Mouse (Mus musculus): Measurements from ENCODE around the gene 1700025B11Rik. TPM values are rescaled to one million over a fixed set of nuclear protein-coding genes. Genes with fewer than 3 reads are reported as not detected.
"Not testable (repeated sequence)": the region's sequence is repeated elsewhere in the genome, so short reads cannot be mapped to it uniquely, and the experiment has no call there.

1700025B11Rik gene
- polyA plus RNA-seq, 1 experiment from 2014 or later, result not detected

DNA sequence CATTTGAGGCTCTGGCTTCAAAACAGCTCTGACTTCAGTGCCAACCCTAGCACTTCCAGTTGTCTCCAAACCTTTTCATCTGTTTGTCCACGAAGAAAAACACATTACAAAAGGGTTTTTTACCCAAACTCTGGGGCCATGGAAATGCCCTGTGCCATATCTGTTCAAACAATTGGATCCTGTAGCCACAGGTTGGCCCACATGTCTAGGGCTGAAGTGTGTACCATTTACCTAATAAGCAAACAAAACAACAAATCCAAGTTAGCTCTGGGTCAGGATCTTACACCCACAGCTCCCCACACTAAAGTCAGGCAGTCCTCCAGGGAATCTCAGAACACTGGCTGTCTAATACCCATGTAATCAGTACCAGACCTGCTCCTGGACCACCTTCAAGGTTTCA lies 22.5 kb downstream of the 1700025B11Rik start:
- H3K27me3 ChIP-seq; H3K27ac ChIP-seq; H3K9ac ChIP-seq; ATAC-seq; H3K4me3 ChIP-seq; H3K9me3 ChIP-seq (replicated peaks); H3K4me1 ChIP-seq; H3K36me3 ChIP-seq (ENCODE audit: poor library complexity, severe bottlenecking); H3K4me2 ChIP-seq: not testable (repeated sequence)
- WGBS, result 56% methylated on average over 1 of the region's 1 CpGs

GRCm38 (mm10) chr15:77533216-77533615 lies 28.5 kb downstream of the 1700025B11Rik start, which contains the start of gene Apol7c:
Apol7c (minus strand) TSS chr15:77533316.
- Histone ChIP-seq H3K9me3 (replicated peaks) (no peaks in the 10 kb centered on the region), H3K4me1 (no peaks in the 10 kb centered on the region), H3K9ac (no peak within 1 kb of the TSS), H3K4me3 (no peak within 1 kb of the TSS), H3K4me2 (no peak within 1 kb of the TSS), H3K27ac (no peak within 1 kb of the TSS), H3K27me3 (no peaks in the 10 kb centered on the region), H3K36me3 (ENCODE audit: poor library complexity, severe bottlenecking) (no peaks in the 10 kb centered on the region)
- no peak for ATAC-seq

DNA sequence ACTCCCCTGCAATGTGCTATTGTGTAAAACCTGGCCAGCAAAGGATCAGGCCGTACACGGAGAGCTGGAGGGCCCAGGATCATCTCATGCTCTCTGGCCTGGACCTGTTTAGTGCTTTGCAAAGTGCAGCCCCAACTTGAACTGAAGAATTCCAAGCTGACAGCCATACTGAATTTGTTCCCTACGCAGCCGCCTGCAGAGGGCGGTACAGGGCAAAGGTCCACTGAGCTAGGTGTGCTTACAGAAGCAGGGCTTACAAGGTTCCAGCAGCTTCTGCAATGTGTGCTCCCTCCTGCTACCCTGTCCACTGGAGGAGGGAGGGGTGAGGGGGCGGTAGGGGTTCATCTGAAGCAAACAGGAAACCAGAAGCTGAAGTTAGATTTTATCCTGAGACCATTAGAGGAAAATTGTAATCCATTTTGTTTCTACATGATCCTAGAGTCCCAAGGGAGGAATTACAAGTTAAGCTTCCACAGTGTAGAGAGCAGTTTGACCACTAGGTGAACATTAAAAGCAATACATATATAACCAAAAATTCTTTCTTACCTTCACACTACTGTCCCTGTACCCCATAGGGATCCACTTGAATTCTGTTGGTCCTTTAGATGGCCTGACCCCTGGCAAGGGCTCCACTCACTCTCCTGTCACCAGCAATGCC lies 38.4 kb downstream of the 1700025B11Rik start:
- WGBS, result 15% methylated on average over 6 of the region's 6 CpGs
- H3K36me3 ChIP-seq (ENCODE audit: poor library complexity, severe bottlenecking); H3K9me3 ChIP-seq (replicated peaks); ATAC-seq; H3K4me3 ChIP-seq; H3K27ac ChIP-seq; H3K27me3 ChIP-seq; H3K4me2 ChIP-seq; H3K4me1 ChIP-seq; H3K9ac ChIP-seq: not testable (repeated sequence)

GRCm38 (mm10) chr15:77520596-77520995 lies 41.1 kb downstream of the 1700025B11Rik start:
- H3K4me3 ChIP-seq; H3K36me3 ChIP-seq (ENCODE audit: poor library complexity, severe bottlenecking); H3K4me1 ChIP-seq; H3K27ac ChIP-seq; H3K4me2 ChIP-seq; ATAC-seq; H3K9me3 ChIP-seq (replicated peaks); H3K9ac ChIP-seq; H3K27me3 ChIP-seq: not testable (repeated sequence)
- 68% methylated on average over 4 of the region's 4 CpGs for WGBS

Other genes starting within 250 kb of the 1700025B11Rik start
- gene Apol7a, start 162.8 kb downstream of the 1700025B11Rik start, polyA plus RNA-seq (2015; fragmentation: Nextera tagmentation; extraction: Ambion mirVana), result not detected in 2 replicates
- not detected in 2 replicates for gene Apol9a, start 150.8 kb downstream of the 1700025B11Rik start, polyA plus RNA-seq (2015; fragmentation: Nextera tagmentation; extraction: Ambion mirVana)
- not detected in 2 replicates for gene Apol7b, start 114.4 kb downstream of the 1700025B11Rik start, polyA plus RNA-seq (2015; fragmentation: Nextera tagmentation; extraction: Ambion mirVana)
- gene Apol10a, start 84.8 kb downstream of the 1700025B11Rik start, polyA plus RNA-seq (2015; fragmentation: Nextera tagmentation; extraction: Ambion mirVana), result not detected in 2 replicates
- not detected in 2 replicates for gene Apol11a, start 53.6 kb downstream of the 1700025B11Rik start, polyA plus RNA-seq (2015; fragmentation: Nextera tagmentation; extraction: Ambion mirVana)
- gene Apol7c, start 28.6 kb downstream of the 1700025B11Rik start, polyA plus RNA-seq (2015; fragmentation: Nextera tagmentation; extraction: Ambion mirVana), result not detected in 2 replicates
- 0.09 TPM in 1 of 2 replicates, not detected in the other for gene Apol10b, start 34.2 kb upstream of the 1700025B11Rik start, polyA plus RNA-seq (2015; fragmentation: Nextera tagmentation; extraction: Ambion mirVana)
- not detected in 2 replicates for gene Gm36245, start 37.4 kb upstream of the 1700025B11Rik start, polyA plus RNA-seq (2015; fragmentation: Nextera tagmentation; extraction: Ambion mirVana)
- gene Apol11b, start 81.4 kb upstream of the 1700025B11Rik start, polyA plus RNA-seq (2015; fragmentation: Nextera tagmentation; extraction: Ambion mirVana), result 0.11 TPM in 1 of 2 replicates, not detected in the other
- not detected in 2 replicates for gene Apol7e, start 137.0 kb upstream of the 1700025B11Rik start, polyA plus RNA-seq (2015; fragmentation: Nextera tagmentation; extraction: Ambion mirVana)
- gene Apol9b, start 167.1 kb upstream of the 1700025B11Rik start, polyA plus RNA-seq (2015; fragmentation: Nextera tagmentation; extraction: Ambion mirVana), result not detected in 2 replicates
- 0.08 TPM in 1 of 2 replicates, not detected in the other for gene Apol8, start 195.1 kb upstream of the 1700025B11Rik start, polyA plus RNA-seq (2015; fragmentation: Nextera tagmentation; extraction: Ambion mirVana)

Measured in forebrain, embryonic 13.5 days (tissue).